Mouse (Mus musculus): ENCODE data around the gene Oas1e.
"Not testable (repeated sequence)": the region's sequence is repeated elsewhere in the genome, so short reads cannot be mapped to it uniquely, and the experiment has no call there.

Gene Oas1e

GRCm38 (mm10) chr5:120795480-120796034 lies at the start of gene Oas1e:
Gene Oas1e, minus strand, starts transcription at chr5:120795530.
- DNase-seq = not testable (repeated sequence)

DNA sequence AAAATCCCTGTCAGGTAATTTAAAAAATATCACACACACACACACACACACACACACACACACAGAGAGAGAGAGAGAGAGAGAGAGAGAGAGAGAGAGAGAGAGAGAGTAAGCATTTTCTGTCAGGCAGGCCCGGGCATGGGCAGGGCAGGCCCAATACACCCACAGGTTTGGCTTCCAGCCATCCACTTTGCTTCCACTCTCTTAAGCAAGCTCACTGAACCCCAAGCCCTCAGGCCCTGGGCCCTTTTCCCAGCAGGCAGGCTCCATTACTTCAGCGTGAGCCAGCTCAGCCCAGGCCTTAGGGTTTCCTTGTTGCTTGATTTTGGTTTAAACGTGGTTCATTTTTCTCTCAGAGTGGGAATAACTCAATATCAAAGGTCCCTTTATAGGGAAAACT lies 49.4 kb upstream of the Oas1e start:
- peak; percentile 56 for DNase-seq

- DNase-seq = peak; percentile 70
Observed at GRCm38 (mm10) chr5:120836731-120837585, 41.6 kb upstream of the Oas1e start.

GRCm38 (mm10) chr5:120833335-120834280 lies 38.3 kb upstream of the Oas1e start:
- DNase-seq = no peak

- DNase-seq = no peak
Observed at GRCm38 (mm10) chr5:120831031-120831430, 35.7 kb upstream of the Oas1e start.

DNA sequence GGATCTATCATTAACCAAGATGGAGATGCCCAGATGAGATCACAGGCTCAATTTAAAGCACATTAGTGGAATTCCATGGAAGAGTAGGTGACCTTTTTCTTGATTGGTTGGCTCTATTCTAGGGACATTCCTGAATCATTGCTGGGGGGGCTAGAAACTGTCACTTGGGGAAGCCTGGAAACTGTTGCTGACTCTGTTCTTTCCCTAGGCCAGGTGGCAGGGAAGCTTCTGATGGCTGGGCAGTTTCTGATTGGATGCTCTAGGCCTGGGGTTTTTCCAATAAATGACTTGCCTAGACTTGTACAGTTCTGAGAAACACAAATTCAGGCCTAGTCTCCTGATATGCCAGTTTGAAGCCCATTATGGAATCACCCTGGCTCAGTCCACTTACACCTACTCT lies 23.7 kb upstream of the Oas1e start:
- DNase-seq = no peak

GRCm38 (mm10) chr5:120815949-120816348 lies 20.6 kb upstream of the Oas1e start:
- DNase-seq = peak; percentile 46

- no peak for DNase-seq
Observed at GRCm38 (mm10) chr5:120813023-120813422, 17.7 kb upstream of the Oas1e start.

- peak; percentile 96 for DNase-seq
Observed at GRCm38 (mm10) chr5:120811951-120812819, 16.9 kb upstream of the Oas1e start, which contains the start of gene Oas1c. Gene Oas1c, minus strand, starts transcription at chr5:120812514.

GRCm38 (mm10) chr5:120809171-120809570 lies 13.8 kb upstream of the Oas1e start:
- DNase-seq = no peak

DNA sequence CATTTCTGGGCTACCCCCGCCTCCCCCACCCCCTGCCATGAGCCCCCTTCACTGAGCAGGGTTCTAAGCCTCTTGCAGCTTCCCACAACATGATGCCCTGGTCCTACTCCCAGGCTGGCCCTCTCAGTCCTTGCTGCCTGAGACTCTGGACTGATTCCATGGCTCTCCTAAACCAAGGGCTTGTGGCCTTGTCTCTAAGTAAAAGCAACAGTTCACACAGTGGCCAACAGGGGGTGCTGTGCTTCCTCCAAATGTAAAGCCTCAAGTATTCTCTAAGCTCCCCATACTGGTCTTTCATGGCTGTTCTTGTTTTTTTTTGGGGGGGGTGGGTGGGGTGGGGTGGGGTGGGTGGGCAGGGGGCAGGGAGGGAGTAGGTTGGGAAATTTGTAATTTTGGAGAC lies 11.1 kb upstream of the Oas1e start:
- peak; percentile 84 for DNase-seq

DNA sequence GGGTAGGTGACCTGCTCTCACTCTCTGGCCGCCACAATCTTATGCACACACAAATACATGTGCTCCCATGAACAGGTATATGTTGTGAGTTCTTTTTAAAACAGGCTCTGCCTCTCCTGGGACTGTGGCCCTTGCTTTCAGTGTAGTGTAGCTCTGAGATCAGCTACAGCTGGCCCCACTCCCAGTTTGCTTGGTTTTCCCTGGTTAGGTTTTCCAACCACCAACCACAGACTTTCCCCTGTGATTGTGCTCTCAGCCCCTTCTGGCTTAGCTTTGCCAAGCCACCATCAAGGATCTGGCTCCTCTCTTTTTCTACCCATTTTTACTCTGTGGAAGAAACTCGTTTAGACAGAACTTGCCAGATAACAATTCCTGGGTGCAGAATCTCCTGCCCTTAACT lies 8.3 kb upstream of the Oas1e start:
- no peak for DNase-seq

DNA sequence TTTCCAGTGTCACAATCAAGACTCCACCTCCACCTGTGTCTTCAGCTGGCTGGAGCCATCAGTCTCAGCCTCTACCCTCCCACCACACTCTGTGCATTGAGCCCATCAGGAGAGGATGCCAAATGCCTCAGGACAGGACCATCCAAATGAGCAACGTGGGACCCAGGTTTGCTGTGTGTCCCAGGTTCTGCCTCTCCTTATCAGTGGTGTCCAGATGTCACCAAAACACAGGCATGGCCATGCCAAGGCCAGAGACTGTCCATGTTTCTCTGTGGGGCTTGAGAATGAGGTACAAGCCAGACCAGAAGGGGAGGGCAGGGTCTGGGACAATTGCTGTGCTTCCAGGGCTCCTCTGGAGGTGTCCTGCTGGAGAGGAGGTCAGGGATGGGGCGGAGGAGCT lies 3.6 kb upstream of the Oas1e start:
- not testable (repeated sequence) for DNase-seq

- not testable (repeated sequence) for DNase-seq
Observed at GRCm38 (mm10) chr5:120798147-120798546, 2.8 kb upstream of the Oas1e start.

DNA sequence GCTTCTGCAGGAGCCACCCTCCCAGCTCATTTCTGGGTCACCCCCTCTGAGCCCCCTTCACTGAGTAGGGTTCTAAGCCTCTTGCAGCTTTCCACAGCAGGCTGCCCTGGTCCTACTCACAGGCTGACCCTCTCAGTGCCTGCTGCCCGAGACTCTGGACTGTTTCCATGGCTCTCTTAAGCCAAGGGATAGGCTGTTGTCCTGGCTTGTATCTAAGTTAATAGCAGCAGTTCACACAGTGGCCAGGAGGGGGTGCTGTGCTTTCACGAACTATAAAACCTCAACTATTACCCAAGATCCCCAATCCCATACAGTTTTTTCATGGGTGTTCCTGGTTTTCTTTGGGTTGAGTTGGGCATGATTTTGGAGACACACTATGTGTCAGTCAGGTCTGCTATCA lies 2.3 kb downstream of the Oas1e start:
- DNase-seq = peak; percentile 77

- DNase-seq = no peak
Observed at GRCm38 (mm10) chr5:120787042-120787441, 8.3 kb downstream of the Oas1e start.

GRCm38 (mm10) chr5:120782446-120782845 lies 12.9 kb downstream of the Oas1e start:
- no peak for DNase-seq

DNA sequence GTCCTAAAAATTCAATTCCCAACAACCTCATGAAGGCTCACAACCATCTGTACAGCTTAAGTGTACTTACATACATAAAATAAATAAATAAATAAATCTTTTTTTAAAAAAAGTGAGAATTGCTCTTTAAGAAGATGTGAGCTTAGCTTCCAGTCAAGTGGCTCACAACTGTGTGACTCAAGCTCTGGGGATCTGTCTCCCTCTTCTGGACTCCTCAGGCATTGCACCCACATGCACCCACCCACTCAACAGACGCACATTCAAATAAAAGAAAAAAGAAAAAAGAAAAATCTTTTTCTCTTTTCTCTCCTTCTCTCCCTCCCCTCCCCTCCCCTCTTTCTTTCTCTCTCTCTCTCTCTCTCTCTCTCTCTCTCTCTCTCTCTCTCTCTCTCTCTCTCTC lies 13.7 kb downstream of the Oas1e start:
- no peak for DNase-seq

DNA sequence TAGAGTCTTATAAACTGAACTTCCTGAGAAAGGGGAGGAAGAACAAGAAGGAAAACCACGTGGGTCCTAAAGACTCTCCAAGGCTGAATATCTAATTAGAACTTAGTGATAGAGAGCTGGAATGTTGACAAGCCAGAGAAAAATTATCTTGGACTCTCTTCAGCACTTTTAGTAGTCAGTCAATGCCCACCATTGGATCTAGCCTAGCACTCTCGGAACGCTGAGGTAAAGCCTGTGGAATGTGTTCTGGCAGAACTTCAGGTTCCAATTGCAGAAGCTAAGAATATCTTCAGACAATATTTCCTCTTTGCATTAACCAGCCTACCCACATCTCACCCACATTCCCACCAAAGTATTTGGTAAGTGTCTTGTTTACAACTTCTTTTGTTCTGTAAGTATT lies 15.4 kb downstream of the Oas1e start:
- DNase-seq = peak; percentile 49

DNA sequence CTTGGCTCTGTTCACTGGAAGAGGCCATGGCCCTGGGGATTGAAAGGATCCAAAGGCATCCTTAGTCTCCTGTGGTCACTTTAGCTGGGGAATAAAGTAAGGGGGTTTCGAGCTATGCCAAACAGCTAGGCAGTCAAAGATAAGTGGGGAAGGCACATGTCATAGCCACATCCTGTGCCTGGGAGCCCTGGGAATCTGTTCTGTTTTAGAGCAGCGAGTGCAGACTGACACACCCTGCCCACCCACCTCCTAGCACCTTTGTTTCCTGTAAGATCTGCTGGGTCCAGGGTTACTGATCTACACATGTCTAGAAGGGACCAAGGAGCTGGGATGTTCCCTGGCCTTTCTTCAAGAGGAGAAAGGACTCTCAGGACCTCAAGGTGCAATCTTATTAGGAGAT lies 16.4 kb downstream of the Oas1e start:
- DNase-seq = no peak

GRCm38 (mm10) chr5:120777478-120777877 lies 17.9 kb downstream of the Oas1e start, which contains the start of gene Oas3:
Gene Oas3, minus strand, starts transcription at chr5:120777661.
- DNase-seq = peak; percentile 7

GRCm38 (mm10) chr5:120776801-120777200 lies 18.5 kb downstream of the Oas1e start:
- DNase-seq = no peak
